Mouse (Mus musculus) right cerebral cortex, adult 18-20 months (tissue): Measurements from ENCODE around the gene Ets2.

Source experiments
- DNase-seq: peaks from one replicate; pipeline ENCODE4 v3.0.0; 2022; ENCODE audit warnings: mixed read lengths

Ets2 gene

DNA sequence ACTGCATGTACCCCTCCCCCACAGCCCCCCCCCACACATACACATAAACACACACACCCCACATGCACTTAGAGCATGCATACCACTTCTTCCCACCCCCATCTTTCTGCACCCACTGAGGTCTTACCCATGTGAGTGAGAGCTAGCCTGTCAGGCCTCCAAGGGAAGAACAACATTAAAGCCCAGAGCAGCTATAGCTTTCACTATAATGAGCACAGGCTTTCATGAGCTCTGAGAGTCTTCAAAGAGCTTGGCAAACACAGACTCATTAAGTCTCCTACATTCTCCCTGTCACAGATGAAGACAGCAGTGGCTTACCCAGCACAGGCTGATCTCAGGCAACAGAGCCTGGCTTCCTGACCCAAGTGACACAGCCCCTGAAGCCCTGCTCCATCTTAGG lies 68.5 kb downstream of the Ets2 start:
- DNase-seq: peak; percentile 38
